Mouse (Mus musculus) heart, postnatal 0 days (tissue): ENCODE measurements around the gene Nfatc2ip.

Experiments
- CTCF ChIP-seq: IDR thresholded peaks from 2 replicates; pipeline ENCODE4 v1.5.1; 2016; ENCODE audit warnings: antibody characterized with exemption, control low read depth, low read depth
- EP300 ChIP-seq: IDR thresholded peaks from 2 replicates; pipeline ENCODE4 v1.6.1; 2016; ENCODE audit warnings: antibody characterized with exemption, low read depth

GRCm38 (mm10) chr7:126399548-126399947 lies 3.0 kb upstream of the Nfatc2ip start:
- peak; percentile 91 for TF ChIP-seq CTCF
- TF ChIP-seq EP300: no peak
